Mouse (Mus musculus): ENCODE data around the gene Gnao1. TPM values are rescaled to one million over a fixed set of nuclear protein-coding genes. Genes with fewer than 3 reads are reported as not detected.

The Gnao1 gene
- total RNA-seq, 1 experiment, result 1.1 TPM

DNA sequence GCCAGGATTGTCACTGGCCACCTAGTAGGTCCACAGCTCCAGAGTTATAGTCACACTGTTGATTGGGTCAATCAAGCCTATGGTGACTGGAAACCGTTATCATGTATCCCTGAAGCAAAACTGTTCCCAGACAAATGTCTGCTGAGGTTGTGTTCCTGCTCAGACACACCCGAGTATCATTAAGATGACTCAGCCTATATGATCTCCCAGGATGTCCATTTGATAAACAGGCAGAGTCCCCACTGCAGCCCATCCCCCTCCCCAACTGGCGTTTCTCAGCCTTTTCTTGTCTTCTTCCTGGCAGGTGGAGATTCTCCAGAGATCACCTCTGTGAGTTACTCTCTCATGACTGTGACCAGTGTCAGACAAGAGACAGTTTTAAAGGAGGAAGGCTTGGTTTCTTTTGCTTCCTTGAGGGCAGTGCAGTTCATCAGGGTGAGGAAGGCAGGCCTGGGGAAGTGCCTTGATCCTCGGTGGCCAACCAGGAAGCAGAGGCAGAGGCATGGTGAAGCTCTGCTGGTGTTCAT, 78.4 kb downstream of the Gnao1 start:
- H3K27ac ChIP-seq (ENCODE audit: insufficient read depth, low read depth, low read length, poor library complexity, severe bottlenecking), result no peak overlapping the region
- DNase-seq (ENCODE audit: low read depth, low spot score), result no peak
- no peaks in the 10 kb centered on the region for H3K9me3 ChIP-seq (ENCODE audit: control insufficient read depth, insufficient read depth, low read depth, low read length)
- no peaks in the 10 kb centered on the region for H3K36me3 ChIP-seq (ENCODE audit: control insufficient read depth, insufficient read depth, low read length, poor library complexity, severe bottlenecking)
- H3K4me1 ChIP-seq (ENCODE audit: control insufficient read depth in 2 of 2, insufficient read depth in 2 of 2, low read length in 2 of 2, poor library complexity in 1 of 2), result peaks cover 0 to 5% of the 10 kb centered on the region in 2 experiments; a peak in 1 of 4 replicates
- H3K4me3 ChIP-seq (ENCODE audit: insufficient read depth in 1 of 2, low read depth in 1 of 2, low read length in 2 of 2, poor library complexity in 1 of 2, severe bottlenecking in 1 of 2), result no peak overlapping the region
- TF ChIP-seq ZNF384 (IDR thresholded peaks at IDR 0.05; ENCODE audit: low read depth, low read length) (no peak), HCFC1 (IDR thresholded peaks at IDR 0.05; ENCODE audit: borderline replicate concordance, insufficient read depth, low read length) (no peak), CHD2 (IDR thresholded peaks at IDR 0.05; ENCODE audit: low read depth, low read length) (no peak), MAFK (IDR thresholded peaks at IDR 0.05; ENCODE audit: insufficient read depth, low read depth, low read length) (no peak), ZC3H11A (IDR thresholded peaks at IDR 0.05; ENCODE audit: borderline replicate concordance, low read depth, low read length) (no peak)
- in situ Hi-C loops (cut with MboI; ENCODE audit: low sequenced_read_pairs in 2 of 2, unreplicated experiment in 2 of 2), result no loop called here
- H3K9ac ChIP-seq (ENCODE audit: insufficient read depth, low read depth, low read length, poor library complexity, severe bottlenecking), result no peak overlapping the region

- Histone ChIP-seq H3K4me1 (ENCODE audit: control insufficient read depth in 2 of 2, insufficient read depth in 2 of 2, low read length in 2 of 2, poor library complexity in 1 of 2) (peaks cover 0 to 5% of the 10 kb centered on the region in 2 experiments; a peak in 1 of 4 replicates), H3K4me3 (ENCODE audit: insufficient read depth in 1 of 2, low read depth in 1 of 2, low read length in 2 of 2, poor library complexity in 1 of 2, severe bottlenecking in 1 of 2) (no peak overlapping the region), H3K36me3 (ENCODE audit: control insufficient read depth, insufficient read depth, low read length, poor library complexity, severe bottlenecking) (no peaks in the 10 kb centered on the region), H3K27ac (ENCODE audit: insufficient read depth, low read depth, low read length, poor library complexity, severe bottlenecking) (no peak overlapping the region), H3K9ac (ENCODE audit: insufficient read depth, low read depth, low read length, poor library complexity, severe bottlenecking) (no peak overlapping the region), H3K9me3 (ENCODE audit: control insufficient read depth, insufficient read depth, low read depth, low read length) (no peaks in the 10 kb centered on the region)
- no peak for DNase-seq (ENCODE audit: low read depth, low spot score)
- TF ChIP-seq MAFK (IDR thresholded peaks at IDR 0.05; ENCODE audit: insufficient read depth, low read depth, low read length), result no peak
- no peak for TF ChIP-seq CHD2 (IDR thresholded peaks at IDR 0.05; ENCODE audit: low read depth, low read length)
- no peak for TF ChIP-seq HCFC1 (IDR thresholded peaks at IDR 0.05; ENCODE audit: borderline replicate concordance, insufficient read depth, low read length)
- no peak for TF ChIP-seq ZC3H11A (IDR thresholded peaks at IDR 0.05; ENCODE audit: borderline replicate concordance, low read depth, low read length)
- no peak for TF ChIP-seq ZNF384 (IDR thresholded peaks at IDR 0.05; ENCODE audit: low read depth, low read length)
- in situ Hi-C loops (cut with MboI; ENCODE audit: low sequenced_read_pairs in 2 of 2, unreplicated experiment in 2 of 2), result no loop called here
Measured at GRCm38 (mm10) chr8:93888702-93889480, 79.1 kb downstream of the Gnao1 start.

DNA sequence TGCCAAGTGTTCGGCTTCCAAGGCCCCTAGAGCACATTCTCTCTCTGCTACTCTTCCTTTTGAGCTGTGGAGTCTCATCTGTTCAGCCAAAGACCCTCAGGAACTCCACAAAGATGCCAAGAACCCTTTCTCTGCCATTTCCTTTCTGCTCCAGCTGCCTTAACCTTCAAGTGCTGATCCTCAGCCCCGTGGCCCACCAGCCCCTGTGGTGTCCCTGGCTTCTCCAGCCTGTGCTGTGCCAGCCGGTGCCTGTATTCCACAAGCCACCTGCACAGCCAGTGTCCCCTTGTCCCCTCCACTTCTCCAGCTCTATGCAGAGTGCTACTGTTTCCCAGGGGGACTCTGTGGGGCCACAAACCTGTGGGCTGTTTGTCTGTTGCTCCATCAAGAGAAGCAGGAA, 83.8 kb downstream of the Gnao1 start:
- Histone ChIP-seq H3K4me3 (ENCODE audit: insufficient read depth in 1 of 2, low read depth in 1 of 2, low read length in 2 of 2, poor library complexity in 1 of 2, severe bottlenecking in 1 of 2) (no peak overlapping the region), H3K27ac (ENCODE audit: insufficient read depth, low read depth, low read length, poor library complexity, severe bottlenecking) (no peak overlapping the region), H3K36me3 (ENCODE audit: control insufficient read depth, insufficient read depth, low read length, poor library complexity, severe bottlenecking) (no peaks in the 10 kb centered on the region), H3K4me1 (ENCODE audit: control insufficient read depth in 2 of 2, insufficient read depth in 2 of 2, low read length in 2 of 2, poor library complexity in 1 of 2) (peaks cover 0 to 5% of the 10 kb centered on the region in 2 experiments; a peak in 1 of 4 replicates), H3K9me3 (ENCODE audit: control insufficient read depth, insufficient read depth, low read depth, low read length) (no peaks in the 10 kb centered on the region), H3K9ac (ENCODE audit: insufficient read depth, low read depth, low read length, poor library complexity, severe bottlenecking) (no peak overlapping the region)
- no peak for TF ChIP-seq ZC3H11A (IDR thresholded peaks at IDR 0.05; ENCODE audit: borderline replicate concordance, low read depth, low read length)
- TF ChIP-seq ZNF384 (IDR thresholded peaks at IDR 0.05; ENCODE audit: low read depth, low read length), result no peak
- no peak for TF ChIP-seq MAFK (IDR thresholded peaks at IDR 0.05; ENCODE audit: insufficient read depth, low read depth, low read length)
- TF ChIP-seq HCFC1 (IDR thresholded peaks at IDR 0.05; ENCODE audit: borderline replicate concordance, insufficient read depth, low read length), result no peak
- TF ChIP-seq CHD2 (IDR thresholded peaks at IDR 0.05; ENCODE audit: low read depth, low read length), result no peak
- no peak for DNase-seq (ENCODE audit: low read depth, low spot score)
- in situ Hi-C loops (cut with MboI; ENCODE audit: low sequenced_read_pairs in 2 of 2, unreplicated experiment in 2 of 2), result no loop called here

DNA sequence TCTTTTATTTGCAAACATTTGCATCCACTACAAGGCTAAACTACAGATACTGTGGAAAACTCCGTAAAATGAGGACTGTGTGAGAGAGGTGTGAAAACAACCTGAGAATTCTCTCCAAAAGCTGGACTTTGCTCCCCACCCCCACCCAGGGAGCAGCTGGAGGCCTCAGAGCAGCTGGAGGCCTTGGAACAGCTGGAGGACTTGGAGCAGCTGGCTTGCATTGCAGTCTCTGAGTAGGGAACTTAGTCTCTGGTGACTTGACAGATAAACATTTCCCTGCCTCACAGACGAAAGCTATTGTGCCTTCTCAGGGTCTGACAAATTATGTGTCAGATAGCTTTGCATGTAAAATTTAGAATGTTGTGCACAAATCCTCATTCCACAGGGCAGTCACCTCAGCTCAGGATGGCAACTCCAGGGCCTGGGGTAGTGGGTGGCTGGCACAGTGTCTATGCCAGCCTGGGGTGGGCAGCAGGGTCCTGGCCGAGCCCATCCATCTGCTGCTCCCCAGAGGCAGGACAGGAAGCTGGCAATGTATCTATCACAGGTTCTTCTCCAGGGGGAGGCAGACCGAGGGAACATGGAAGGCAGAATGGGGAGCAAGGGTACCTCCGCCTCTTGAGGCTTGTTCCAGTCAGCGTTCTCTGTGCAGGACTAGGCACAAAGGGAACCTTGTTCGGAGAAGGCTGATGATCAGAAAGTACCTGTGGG, 87.2 kb downstream of the Gnao1 start:
- Histone ChIP-seq H3K27ac (ENCODE audit: insufficient read depth, low read depth, low read length, poor library complexity, severe bottlenecking) (no peak overlapping the region), H3K9me3 (ENCODE audit: control insufficient read depth, insufficient read depth, low read depth, low read length) (no peaks in the 10 kb centered on the region), H3K36me3 (ENCODE audit: control insufficient read depth, insufficient read depth, low read length, poor library complexity, severe bottlenecking) (no peaks in the 10 kb centered on the region), H3K9ac (ENCODE audit: insufficient read depth, low read depth, low read length, poor library complexity, severe bottlenecking) (no peak overlapping the region), H3K4me3 (ENCODE audit: insufficient read depth in 1 of 2, low read depth in 1 of 2, low read length in 2 of 2, poor library complexity in 1 of 2, severe bottlenecking in 1 of 2) (no peak overlapping the region), H3K4me1 (ENCODE audit: control insufficient read depth in 2 of 2, insufficient read depth in 2 of 2, low read length in 2 of 2, poor library complexity in 1 of 2) (no peaks in the 10 kb centered on the region)
- in situ Hi-C loops (cut with MboI; ENCODE audit: low sequenced_read_pairs in 2 of 2, unreplicated experiment in 2 of 2), result no loop called here
- DNase-seq (ENCODE audit: low read depth, low spot score), result no peak
- TF ChIP-seq ZC3H11A (IDR thresholded peaks at IDR 0.05; ENCODE audit: borderline replicate concordance, low read depth, low read length) (no peak), ZNF384 (IDR thresholded peaks at IDR 0.05; ENCODE audit: low read depth, low read length) (no peak), HCFC1 (IDR thresholded peaks at IDR 0.05; ENCODE audit: borderline replicate concordance, insufficient read depth, low read length) (no peak), MAFK (IDR thresholded peaks at IDR 0.05; ENCODE audit: insufficient read depth, low read depth, low read length) (no peak), CHD2 (IDR thresholded peaks at IDR 0.05; ENCODE audit: low read depth, low read length) (no peak)

All from ES-E14 (cell line).